Mouse (Mus musculus): Measurements from ENCODE around the gene Pik3cd. TPM values are rescaled to one million over a fixed set of nuclear protein-coding genes. Genes with fewer than 3 reads are reported as not detected.

Gene Pik3cd
- polyA plus RNA-seq, 1 experiment from 2014 or later: 29.6 TPM

DNA sequence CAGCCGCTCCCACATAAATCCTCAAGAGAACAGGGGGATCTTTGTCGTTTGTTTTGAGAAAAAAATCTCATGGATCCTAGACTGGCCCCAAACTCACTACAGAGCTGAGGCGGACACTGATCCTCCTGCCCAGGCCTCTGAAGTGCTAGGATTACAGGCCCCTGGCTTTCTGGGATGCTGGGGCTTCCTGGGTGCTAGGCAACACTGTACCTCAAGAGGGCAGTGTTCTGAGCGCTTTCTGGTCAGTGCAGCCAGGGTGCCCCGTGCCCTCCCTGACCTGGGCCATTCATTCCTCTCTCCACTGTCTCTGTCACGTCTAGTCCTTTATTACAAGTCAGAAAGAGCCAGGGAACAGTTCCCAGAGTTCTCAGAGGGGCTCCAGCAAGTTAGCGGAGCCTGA, 9.6 kb upstream of the Pik3cd start:
- Histone ChIP-seq H3K36me3 (ENCODE audit: inconsistent target) (no peaks in the 10 kb centered on the region), H3K79me2 (ENCODE audit: inconsistent target) (peaks cover 10% of the 10 kb centered on the region; the same call in 1 of the 2 replicates), H3K4me3 (ENCODE audit: inconsistent target) (no peak overlapping the region), H3K27ac (no peak overlapping the region)
- 52% methylated on average over 7 of the region's 7 CpGs for WGBS (ENCODE audit: missing documents)

GRCm38 (mm10) chr4:149711485-149711884, 9.1 kb upstream of the Pik3cd start:
- H3K79me2 ChIP-seq (ENCODE audit: inconsistent target): peaks cover 10% of the 10 kb centered on the region; the same call in 1 of the 2 replicates
- no peaks in the 10 kb centered on the region for H3K36me3 ChIP-seq (ENCODE audit: inconsistent target)
- no peak overlapping the region for H3K27ac ChIP-seq
- WGBS (ENCODE audit: missing documents): 93% methylated on average over 4 of the region's 5 CpGs
- no peak overlapping the region for H3K4me3 ChIP-seq (ENCODE audit: inconsistent target)

GRCm38 (mm10) chr4:149710510-149710909, 8.1 kb upstream of the Pik3cd start:
- WGBS (ENCODE audit: missing documents): 15% methylated on average over 5 of the region's 5 CpGs
- peak overlapping the region; percentile 32; the same call in 1 of the 2 replicates for H3K27ac ChIP-seq
- H3K36me3 ChIP-seq (ENCODE audit: inconsistent target): no peaks in the 10 kb centered on the region
- no peak overlapping the region for H3K4me3 ChIP-seq (ENCODE audit: inconsistent target)
- peaks cover 10% of the 10 kb centered on the region; the same call in 1 of the 2 replicates for H3K79me2 ChIP-seq (ENCODE audit: inconsistent target)

- no peak overlapping the region for H3K4me3 ChIP-seq (ENCODE audit: inconsistent target)
- whole genome bisulfite sequencing (ENCODE audit: missing documents): 36% methylated on average over 8 of the region's 8 CpGs
- H3K79me2 ChIP-seq (ENCODE audit: inconsistent target): peaks cover 37% of the 10 kb centered on the region
- H3K27ac ChIP-seq: peak overlapping the region; percentile 99
- H3K36me3 ChIP-seq (ENCODE audit: inconsistent target): no peaks in the 10 kb centered on the region
These were observed 3.6 kb upstream of the Pik3cd start for GRCm38 (mm10) chr4:149705941-149706340.

DNA sequence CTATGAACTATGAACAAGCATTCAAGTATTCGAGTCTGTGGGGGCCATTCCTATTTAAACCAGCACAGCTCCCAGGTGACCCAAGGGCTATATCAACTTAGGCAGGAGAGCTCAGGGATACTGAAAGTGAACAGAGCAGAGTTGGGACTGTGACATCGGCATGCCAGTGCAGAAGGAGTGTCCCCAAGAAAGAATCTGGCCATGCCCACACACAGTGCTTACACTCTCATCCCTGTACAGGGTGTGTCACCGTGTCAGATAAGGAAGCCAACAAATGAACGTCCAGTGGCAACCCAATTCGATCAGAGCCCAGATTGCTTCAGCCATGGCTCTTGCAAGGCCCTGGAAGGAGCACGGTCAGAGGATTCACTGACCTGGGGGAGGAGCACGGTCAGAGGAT, 2.9 kb upstream of the Pik3cd start:
- WGBS (ENCODE audit: missing documents): 36% methylated on average over 7 of the region's 7 CpGs
- H3K4me3 ChIP-seq (ENCODE audit: inconsistent target): no peak overlapping the region
- no peaks in the 10 kb centered on the region for H3K36me3 ChIP-seq (ENCODE audit: inconsistent target)
- H3K79me2 ChIP-seq (ENCODE audit: inconsistent target): peaks cover 43% of the 10 kb centered on the region
- peak overlapping the region; percentile 99 for H3K27ac ChIP-seq

DNA sequence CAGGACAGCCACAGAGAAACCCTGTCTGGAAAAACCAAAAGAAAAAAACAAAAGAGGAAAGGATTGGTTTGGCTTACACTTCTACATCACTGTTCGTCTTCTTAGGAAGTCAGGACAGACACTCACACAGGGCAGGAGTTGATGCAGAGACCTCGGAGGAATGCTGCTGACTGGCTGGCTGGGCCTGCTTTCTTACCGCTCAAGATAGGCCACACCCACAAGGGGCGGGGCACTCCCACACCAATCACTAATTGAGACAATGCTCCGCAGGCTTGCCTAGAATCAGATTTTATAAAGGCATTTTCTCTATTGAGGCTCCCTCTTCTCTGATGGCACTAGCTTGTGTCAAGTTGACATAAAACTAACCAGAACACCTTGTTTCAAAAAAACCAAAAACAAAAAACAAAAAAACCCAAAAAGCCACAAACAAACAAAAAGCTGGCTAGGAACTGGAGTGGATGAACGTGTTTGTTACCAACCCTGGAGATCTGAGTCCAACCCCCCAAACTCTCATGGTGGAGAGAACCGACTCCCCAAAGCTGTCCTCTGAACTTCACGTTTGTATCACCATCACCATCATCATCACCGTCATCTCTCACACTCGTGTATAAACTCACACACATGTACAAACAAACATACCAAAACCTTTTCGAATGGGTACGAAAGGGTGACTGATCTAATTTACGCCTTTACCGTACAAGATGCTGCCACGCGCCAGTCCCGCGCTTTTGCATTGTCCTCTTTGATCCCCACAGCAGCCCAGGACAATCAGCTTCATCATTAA, 753 bp downstream of the Pik3cd start:
- Histone ChIP-seq H3K36me3 (ENCODE audit: inconsistent target) (no peaks in the 10 kb centered on the region), H3K79me2 (ENCODE audit: inconsistent target) (peaks cover 69% of the 10 kb centered on the region), H3K4me3 (ENCODE audit: inconsistent target) (peak overlapping the region; percentile 41), H3K27ac (peak overlapping the region; percentile 99)
- 50% methylated on average over 18 of the region's 18 CpGs for WGBS (ENCODE audit: missing documents)

- H3K4me3 ChIP-seq (ENCODE audit: inconsistent target): peak overlapping the region; percentile 41; the same call in 1 of the 2 replicates
- WGBS (ENCODE audit: missing documents): 93% methylated on average over 4 of the region's 4 CpGs
- H3K36me3 ChIP-seq (ENCODE audit: inconsistent target): no peaks in the 10 kb centered on the region
- H3K79me2 ChIP-seq (ENCODE audit: inconsistent target): peaks cover 82% of the 10 kb centered on the region
- H3K27ac ChIP-seq: 0 out of 2 replicates have a peak overlapping the region, but pooled peaks have one; percentile 96
These were observed 2.4 kb downstream of the Pik3cd start for GRCm38 (mm10) chr4:149699953-149700352.

GRCm38 (mm10) chr4:149698197-149698821, 4.1 kb downstream of the Pik3cd start:
- peak overlapping the region; percentile 72 for H3K4me3 ChIP-seq (ENCODE audit: inconsistent target)
- 0 out of 2 replicates have a peak, but pooled peaks cover 4% of the 10 kb centered on the region for H3K36me3 ChIP-seq (ENCODE audit: inconsistent target)
- peaks cover 83% of the 10 kb centered on the region for H3K79me2 ChIP-seq (ENCODE audit: inconsistent target)
- 1% methylated on average over 34 of the region's 35 CpGs for WGBS (ENCODE audit: missing documents)
- H3K27ac ChIP-seq: peak overlapping the region; percentile 96

DNA sequence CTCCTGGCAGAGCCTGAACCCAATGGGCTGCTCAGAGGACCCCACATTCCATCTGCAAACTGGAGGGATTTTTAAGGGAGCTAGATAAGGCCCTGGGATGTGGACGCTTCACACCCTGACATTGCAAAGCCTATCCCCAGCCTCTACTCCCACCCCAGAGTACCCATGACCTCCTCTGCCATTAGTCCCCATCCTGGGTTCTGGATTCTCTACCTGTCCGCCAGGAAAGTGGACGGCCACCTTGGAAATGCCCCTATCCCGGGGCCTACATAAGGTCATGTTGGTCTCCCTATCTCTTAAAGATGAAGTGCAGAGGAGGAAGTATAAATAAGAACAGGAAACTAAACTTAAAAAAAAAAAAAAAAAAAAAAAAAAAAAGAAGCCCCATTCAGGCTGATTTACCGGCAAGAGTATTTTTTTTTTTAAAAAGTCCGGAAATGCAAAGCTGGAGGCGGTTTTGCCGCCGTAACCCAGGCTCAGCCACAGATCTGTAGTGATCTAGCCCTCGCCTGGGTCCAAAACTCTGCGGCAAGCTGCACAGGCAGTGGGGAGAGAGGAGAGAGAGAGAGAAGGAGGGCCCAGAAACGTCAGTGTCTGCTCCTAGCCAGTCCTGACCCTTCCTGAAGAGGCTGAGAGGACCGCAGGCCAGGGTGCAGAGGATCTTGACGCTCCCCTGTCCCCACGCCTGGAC, 4.7 kb downstream of the Pik3cd start:
- peak overlapping the region; percentile 72 for H3K4me3 ChIP-seq (ENCODE audit: inconsistent target)
- 0% methylated on average over 10 of the region's 15 CpGs for WGBS (ENCODE audit: missing documents)
- H3K79me2 ChIP-seq (ENCODE audit: inconsistent target): peaks cover 90% of the 10 kb centered on the region
- H3K27ac ChIP-seq: peak overlapping the region; percentile 96
- H3K36me3 ChIP-seq (ENCODE audit: inconsistent target): 0 out of 2 replicates have a peak, but pooled peaks cover 6% of the 10 kb centered on the region

DNA sequence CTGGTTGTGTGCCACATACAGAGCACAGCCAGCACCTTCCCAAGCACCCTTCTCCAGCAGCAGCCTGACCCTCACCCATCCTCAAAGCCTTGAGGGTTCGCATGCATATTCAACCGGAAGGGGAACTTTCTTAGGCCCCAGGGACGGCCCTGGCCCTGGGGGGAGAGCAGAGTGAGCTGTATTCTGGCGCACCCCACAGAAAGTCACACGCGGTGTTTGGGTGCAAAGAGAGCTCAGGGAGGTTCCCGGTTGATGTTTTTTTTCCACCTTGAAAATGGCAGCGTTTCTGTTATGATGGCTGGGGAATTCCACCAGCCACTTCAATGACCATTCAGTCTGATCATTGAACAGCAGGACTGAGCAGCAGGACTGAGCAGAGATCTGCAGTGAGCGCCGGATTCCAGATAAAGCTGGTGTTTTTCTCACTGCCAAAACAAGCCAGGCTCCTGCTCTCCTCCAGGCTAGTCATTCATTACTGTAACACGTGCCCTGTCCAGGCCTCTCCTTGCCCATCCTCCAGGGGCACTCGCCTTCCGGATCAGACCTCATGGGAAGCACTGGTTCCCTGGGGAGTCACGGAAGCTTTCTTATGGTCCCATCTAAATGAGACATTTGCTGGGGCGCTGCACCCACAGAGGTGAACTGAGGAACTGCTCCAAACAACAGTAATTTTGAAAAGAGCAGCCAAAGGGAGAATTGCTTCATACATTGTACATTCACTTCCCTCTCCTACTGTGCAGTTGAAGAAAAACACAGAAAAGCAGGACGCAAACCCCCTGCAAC, 6.0 kb downstream of the Pik3cd start:
- H3K27ac ChIP-seq: peak overlapping the region; percentile 96
- H3K36me3 ChIP-seq (ENCODE audit: inconsistent target): peaks cover 19% of the 10 kb centered on the region; the same call in 1 of the 2 replicates
- peak overlapping the region; percentile 72 for H3K4me3 ChIP-seq (ENCODE audit: inconsistent target)
- H3K79me2 ChIP-seq (ENCODE audit: inconsistent target): peaks cover 98% of the 10 kb centered on the region
- 3% methylated on average over 16 of the region's 16 CpGs for WGBS (ENCODE audit: missing documents)

DNA sequence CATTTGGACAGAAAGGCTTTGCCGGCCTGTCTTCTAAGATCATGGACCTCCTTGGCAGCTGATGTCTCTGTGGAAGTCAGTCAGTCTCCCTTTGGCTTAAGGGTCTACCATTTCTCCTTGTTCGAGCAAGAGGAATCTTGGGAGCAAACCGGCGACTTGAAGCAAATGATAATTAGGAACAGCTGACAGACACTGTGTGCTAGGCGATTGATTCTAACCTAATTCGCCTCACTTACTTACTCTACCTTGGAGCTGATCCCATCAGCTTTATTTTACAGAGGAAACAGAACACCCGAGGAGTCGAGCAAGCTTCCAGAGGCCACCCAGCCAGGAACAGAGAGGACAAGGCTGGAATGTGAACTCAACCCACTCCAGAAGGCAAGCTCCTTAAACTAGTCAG, 11.0 kb downstream of the Pik3cd start:
- 94% methylated on average over 8 of the region's 8 CpGs for WGBS (ENCODE audit: missing documents)

DNA sequence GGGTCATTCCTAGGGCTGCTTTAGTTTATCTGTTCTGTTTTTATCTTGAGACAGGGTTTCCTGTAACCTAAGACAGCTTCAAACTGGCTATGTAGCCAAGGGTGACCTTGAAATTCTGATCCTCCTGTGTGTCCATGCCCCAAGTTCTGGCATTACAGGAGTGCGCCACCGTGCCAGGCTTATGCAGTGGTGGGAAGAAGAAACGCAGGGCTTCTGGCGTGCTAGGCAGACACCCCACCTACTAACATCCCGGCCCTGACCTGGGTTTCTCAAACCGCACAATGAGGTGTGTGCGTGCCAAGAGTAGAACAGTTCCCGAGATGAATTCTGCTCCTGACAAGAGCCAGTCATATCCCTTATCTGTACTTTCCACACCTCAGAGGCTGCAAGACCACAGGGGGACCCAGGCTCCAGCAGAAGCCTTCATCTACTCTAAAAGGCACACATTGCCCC, 11.5 kb downstream of the Pik3cd start:
- H3K36me3 ChIP-seq (ENCODE audit: inconsistent target): peaks cover 49% of the 10 kb centered on the region
- H3K27ac ChIP-seq: no peak overlapping the region
- no peak overlapping the region for H3K4me3 ChIP-seq (ENCODE audit: inconsistent target)
- H3K79me2 ChIP-seq (ENCODE audit: inconsistent target): peaks cover 100% of the 10 kb centered on the region
- 89% methylated on average over 8 of the region's 8 CpGs for WGBS (ENCODE audit: missing documents)

More for the DNA sequence above, 11.0 kb downstream of the Pik3cd start:
- H3K79me2 ChIP-seq (ENCODE audit: inconsistent target): peaks cover 100% of the 10 kb centered on the region
- H3K4me3 ChIP-seq (ENCODE audit: inconsistent target): no peak overlapping the region
- peaks cover 45% of the 10 kb centered on the region for H3K36me3 ChIP-seq (ENCODE audit: inconsistent target)
- no peak overlapping the region for H3K27ac ChIP-seq

DNA sequence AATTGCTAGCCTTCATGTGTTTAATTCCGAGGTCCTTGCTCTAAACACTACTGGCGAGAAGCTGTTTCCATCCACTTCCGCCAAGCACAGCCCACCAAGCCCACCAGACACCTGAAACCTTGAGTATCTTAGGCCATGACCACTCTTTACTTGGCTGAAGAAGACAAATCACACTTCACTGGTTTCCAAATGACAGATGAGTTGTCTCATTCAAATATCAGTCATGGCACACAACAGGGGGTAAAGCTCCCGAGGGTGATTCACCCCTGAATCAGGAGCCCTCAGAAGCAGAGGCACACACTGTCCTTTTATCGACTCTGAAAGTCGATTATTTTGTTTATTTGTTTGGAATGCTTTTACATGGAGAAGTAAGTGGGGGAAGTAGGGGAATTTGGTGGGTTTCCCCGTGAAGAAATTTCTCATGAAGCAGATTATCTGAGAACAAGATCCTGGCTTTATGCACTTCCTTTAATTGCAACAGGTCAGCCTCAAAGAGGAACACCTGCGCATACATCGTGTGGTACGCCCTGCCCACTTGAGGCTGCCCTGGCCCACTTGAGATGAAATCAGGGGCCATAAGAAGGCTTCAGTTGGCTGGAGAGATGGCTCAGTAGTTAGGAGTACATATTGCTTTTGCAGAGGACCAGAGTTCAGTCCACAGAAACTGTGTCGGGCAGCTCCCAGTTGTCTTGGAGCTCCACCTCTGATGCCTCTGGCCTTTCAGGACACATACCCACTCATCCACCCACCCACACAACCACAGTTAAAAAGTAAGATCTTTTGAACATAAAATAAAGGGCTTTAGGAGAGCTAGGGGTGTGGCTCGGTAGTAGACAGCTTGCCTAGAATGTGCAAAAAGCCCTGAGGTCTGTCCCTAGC, 12.3 kb downstream of the Pik3cd start:
- 74% methylated on average over 12 of the region's 12 CpGs for WGBS (ENCODE audit: missing documents)
- Histone ChIP-seq H3K79me2 (ENCODE audit: inconsistent target) (peaks cover 100% of the 10 kb centered on the region), H3K27ac (no peak overlapping the region), H3K36me3 (ENCODE audit: inconsistent target) (peaks cover 54% of the 10 kb centered on the region), H3K4me3 (ENCODE audit: inconsistent target) (no peak overlapping the region)

All from macrophage (primary cell).